Mouse (Mus musculus): ENCODE results near the gene Mrpl20.

DNA sequence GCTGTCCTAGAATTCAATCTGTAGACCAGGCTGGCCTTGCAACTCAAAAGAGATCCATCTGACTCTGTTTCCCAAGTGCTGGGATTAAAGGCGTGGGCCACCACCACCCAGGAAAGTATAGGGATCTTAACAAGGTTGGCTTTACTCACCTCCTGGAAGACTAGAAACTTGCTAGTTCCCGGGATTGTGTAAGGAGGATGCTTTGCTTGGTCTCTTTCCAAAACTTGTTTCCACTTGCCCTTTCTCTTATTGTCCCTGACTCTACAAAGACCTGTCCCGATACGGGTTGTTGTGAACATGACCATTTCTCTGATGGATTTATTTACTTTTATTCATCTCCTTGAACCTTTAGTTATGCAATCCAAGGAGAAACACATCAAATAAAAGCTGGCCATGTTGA is 27.2 kb downstream of the Mrpl20 start:
- TF ChIP-seq CTCF (IDR thresholded peaks at IDR 0.05; ENCODE audit: insufficient read depth, low read length) (no peak), POLR2A (IDR thresholded peaks at IDR 0.05; ENCODE audit: borderline replicate concordance, extremely low read depth, low read depth, low read length) (no peak)
